Mouse (Mus musculus) spleen, adult 2 months (tissue): ENCODE measurements around the gene Lrp3.

Source experiments
- CTCF ChIP-seq: fragments of 200-500 bp; IDR thresholded peaks from 2 replicates; pipeline ENCODE4 v1.5.1; 2011; ENCODE audit warnings: mild to moderate bottlenecking, inconsistent platforms; ENCODE audit not compliant: insufficient read depth, insufficient read length, insufficient replicate concordance; ENCODE audit errors: extremely low read depth
- POLR2A ChIP-seq: fragments of 200-500 bp; IDR thresholded peaks from 2 replicates; pipeline ENCODE4 v1.6.1; 2011; ENCODE audit warnings: low read depth, low read length, inconsistent platforms

DNA sequence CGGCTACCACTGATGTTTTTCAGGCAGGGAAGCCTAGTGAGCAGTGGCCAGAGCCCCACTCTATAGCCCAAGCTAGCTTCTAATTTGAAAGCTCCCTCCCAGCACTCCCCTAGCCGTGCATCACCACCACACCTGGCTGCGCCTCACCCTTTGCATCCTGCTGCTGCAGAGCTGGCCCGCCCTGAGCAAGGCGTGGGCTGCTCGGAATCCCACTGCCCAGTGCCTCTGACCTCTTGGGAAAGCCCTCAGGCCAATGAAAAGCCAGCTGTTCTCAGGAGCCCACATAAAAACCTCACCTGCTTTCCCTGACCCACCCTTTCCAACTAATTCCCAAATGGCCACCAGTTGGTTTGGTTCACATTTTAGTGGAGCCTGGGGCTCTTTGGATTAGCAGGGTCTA, 51.2 kb downstream of the Lrp3 start:
- TF ChIP-seq POLR2A (no peak), CTCF (no peak)
